In genomic region chr6:16212975-16213374, GRCm38 (mm10) we compare ENCODE assay signal across 15 mouse cellular contexts.
A peak's percentile ranks its signal among the peaks of the same experiment; 100 is the strongest.
DNase-seq lines count a peak whose midpoint lies in the region; ATAC-seq lines count a peak whose summit lies in the region.
"Had no signal": no experiment of that assay in that cellular context is flagged by ENCODE, and none has a peak within 500 bp of the region (broad histone marks: within the 10 kb centered on the region; RNA-seq: fewer than 3 reads in every experiment).

No protein-coding gene starts in this region.

- no peak overlapping the region for H3K9ac ChIP-seq in forebrain, embryonic 15.5 days (replicated peaks)
- no peak overlapping the region for H3K9ac ChIP-seq in neural tube, embryonic 12.5 days
- H3K9ac ChIP-seq: liver, embryonic 13.5 days had no signal

- H3K9me3 ChIP-seq in forebrain, embryonic 15.5 days: no peaks in the 10 kb centered on the region
- H3K9me3 ChIP-seq in neural tube, embryonic 12.5 days: no peaks in the 10 kb centered on the region
- H3K9me3 ChIP-seq: G1E; liver, embryonic 13.5 days had no signal

- 7% methylated on average over 5 of the region's 5 CpGs for WGBS in forebrain, embryonic 15.5 days
- WGBS in neural tube, embryonic 12.5 days: 16% methylated on average over 5 of the region's 5 CpGs

- ATAC-seq in forebrain, embryonic 15.5 days (replicated peaks): peak; percentile 67; the same call in 1 of the 2 replicates
- ATAC-seq in neural tube, embryonic 12.5 days (ENCODE audit: low FRiP score, low read depth): peak; percentile 92
- ATAC-seq in cerebellum, adult (ENCODE audit: insufficient number of reproducible peaks, low FRiP score, low TSS enrichment): no peak

- H3K36me3 ChIP-seq in forebrain, embryonic 15.5 days: no peaks in the 10 kb centered on the region
- H3K36me3 ChIP-seq in neural tube, embryonic 12.5 days: no peaks in the 10 kb centered on the region
- H3K36me3 ChIP-seq: G1E; liver, embryonic 13.5 days had no signal

- H3K4me2 ChIP-seq in forebrain, embryonic 15.5 days (replicated peaks): no peak overlapping the region
- H3K4me2 ChIP-seq in neural tube, embryonic 12.5 days (replicated peaks): no peak overlapping the region; the same call in 1 of the 2 replicates
- H3K4me2 ChIP-seq: liver, embryonic 13.5 days had no signal

- H3K4me3 ChIP-seq in forebrain, embryonic 15.5 days: no peak overlapping the region
- H3K4me3 ChIP-seq in neural tube, embryonic 12.5 days: no peak overlapping the region
- H3K4me3 ChIP-seq: liver, embryonic 13.5 days had no signal

- H3K27ac ChIP-seq in forebrain, embryonic 15.5 days (replicated peaks): no peak overlapping the region
- no peak overlapping the region for H3K27ac ChIP-seq in neural tube, embryonic 12.5 days
- H3K27ac ChIP-seq: liver, embryonic 13.5 days had no signal

- H3K27me3 ChIP-seq in forebrain, embryonic 15.5 days: peaks cover 10% of the 10 kb centered on the region
- H3K27me3 ChIP-seq in neural tube, embryonic 12.5 days (replicated peaks): 0 out of 2 replicates have a peak, but pooled peaks cover 3% of the 10 kb centered on the region
- H3K27me3 ChIP-seq: liver, embryonic 13.5 days had no signal

- H3K4me1 ChIP-seq in forebrain, embryonic 15.5 days: peaks cover 5% of the 10 kb centered on the region
- peaks cover 2% of the 10 kb centered on the region; the same call in 1 of the 2 replicates for H3K4me1 ChIP-seq in neural tube, embryonic 12.5 days
- H3K4me1 ChIP-seq: liver, embryonic 13.5 days had no signal

- peak; percentile 66 for DNase-seq in embryo, embryonic 11 days
- DNase-seq in mesoderm, embryonic 11.5 days (ENCODE audit: low read depth, low spot score): peak; percentile 69
- DNase-seq in cerebellum, postnatal 25 days: no peak
- no peak for DNase-seq in frontal cortex, postnatal 14 days (ENCODE audit: low spot score in 2 of 2)
- no peak for DNase-seq in adrenal gland, postnatal 10 days
- DNase-seq: adrenal gland, postnatal 36 days; cerebellum, adult 11 months; kidney, adult 18-20 months; liver, embryonic 13.5 days; lung, postnatal 36 days; right cerebral cortex, postnatal 14 days had no signal

Comparison
In these comparisons a context has a peak if more than half of its experiments do, and no peak if none do; other contexts are left out.
1. DNase-seq: peak in embryo, embryonic 11 days (single experiment) and mesoderm, embryonic 11.5 days (single experiment); none in cerebellum, postnatal 25 days (0 of 2), frontal cortex, postnatal 14 days (0 of 2) and adrenal gland, postnatal 10 days (single experiment).